Mouse (Mus musculus): Measurements from ENCODE around the gene Cpt2.

Cpt2 gene

DNA sequence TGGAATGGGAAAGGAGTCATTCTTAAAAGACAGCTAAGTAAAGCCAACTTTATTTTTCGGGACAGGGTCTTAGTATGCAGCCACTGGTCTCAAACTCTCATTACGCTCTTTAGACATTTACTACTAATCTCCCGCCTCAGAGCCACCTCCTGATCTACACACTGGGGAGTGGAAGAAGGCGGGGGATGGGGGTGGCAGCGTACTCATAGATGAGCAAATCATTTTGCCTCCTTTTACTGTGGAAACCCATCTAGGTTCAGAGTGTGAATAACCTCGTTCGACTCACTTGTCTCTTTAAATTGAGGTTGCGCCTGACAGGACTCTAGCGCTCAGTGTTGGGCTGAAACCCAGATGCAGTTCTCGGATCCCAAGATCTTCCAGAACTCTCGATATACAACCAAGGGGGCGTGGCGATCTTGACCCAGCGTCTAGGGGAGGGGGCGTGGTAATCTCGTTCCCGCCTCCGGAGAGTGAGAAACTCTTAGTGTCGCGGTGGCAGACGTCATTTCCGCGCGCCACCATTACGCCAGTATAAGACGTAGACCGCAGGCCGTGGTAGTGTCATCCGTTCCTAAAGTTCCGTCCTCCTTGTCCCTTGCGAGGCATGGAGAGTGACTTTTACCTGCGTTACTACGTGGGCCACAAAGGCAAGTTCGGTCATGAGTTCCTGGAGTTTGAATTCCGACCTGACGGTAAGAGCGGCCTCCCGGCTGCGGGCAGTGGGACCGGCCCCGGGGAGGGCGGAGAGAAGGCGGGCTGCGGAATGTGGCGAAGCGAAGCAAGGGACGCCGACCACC lies 44.0 kb downstream of the Cpt2 start, which contains the start of gene Magoh:
TSS of gene Magoh (plus strand) at position 502 of the 797 bp plus-strand sequence.
- ChIA-PET CTCF (no interaction called here), POLR2A (interaction anchor here in 2 of 4 experiments (0.6 to 3.3 kb wide), 8 partner anchors 7 to 192 kb away, joined by 3 to 33 read pairs (median 3); partner anchors contain the start of gene 0610037L13Rik (in 2 of the 2))

DNA sequence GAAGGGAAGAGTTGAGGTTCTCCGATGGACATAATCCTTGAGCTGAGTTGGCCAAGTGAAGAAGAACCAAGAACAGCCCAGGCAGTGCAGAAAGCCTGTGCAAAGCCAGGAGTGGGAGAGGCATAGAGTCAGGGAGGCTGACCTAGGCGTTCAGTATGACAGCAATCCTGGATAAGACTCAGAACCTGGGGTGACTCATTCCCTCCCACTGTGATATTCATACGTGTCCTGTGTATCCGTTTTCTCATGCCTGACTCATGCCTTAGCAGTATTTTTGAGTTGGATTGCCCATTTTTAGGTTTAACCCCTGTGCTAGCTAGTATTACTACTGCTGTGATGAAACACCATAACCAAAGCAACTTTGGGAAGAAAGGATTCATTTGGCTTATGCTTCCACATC lies 58.5 kb downstream of the Cpt2 start:
- POLR2A ChIA-PET = no interaction called here
- CTCF ChIA-PET = no interaction called here

DNA sequence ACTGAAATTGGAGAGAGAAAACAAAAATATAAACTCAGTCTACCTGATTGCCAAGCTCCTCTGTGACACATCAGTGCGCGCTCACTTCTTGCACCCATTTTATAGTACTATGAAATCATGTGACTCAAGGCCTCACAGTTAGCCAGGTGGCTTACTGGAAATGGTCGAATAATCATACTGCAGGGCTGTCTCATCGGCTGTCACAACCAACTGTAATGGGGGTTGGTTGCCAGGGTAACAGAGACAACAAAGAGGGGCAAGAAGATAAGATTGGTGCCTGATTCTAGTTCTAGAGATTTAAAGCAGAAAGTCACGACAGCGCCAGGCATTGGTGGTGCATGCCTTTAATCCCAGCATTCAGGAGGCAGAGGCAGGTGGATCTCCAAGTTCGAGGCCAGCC lies 64.4 kb downstream of the Cpt2 start:
- ChIA-PET POLR2A (no interaction called here), CTCF (no interaction called here)

DNA sequence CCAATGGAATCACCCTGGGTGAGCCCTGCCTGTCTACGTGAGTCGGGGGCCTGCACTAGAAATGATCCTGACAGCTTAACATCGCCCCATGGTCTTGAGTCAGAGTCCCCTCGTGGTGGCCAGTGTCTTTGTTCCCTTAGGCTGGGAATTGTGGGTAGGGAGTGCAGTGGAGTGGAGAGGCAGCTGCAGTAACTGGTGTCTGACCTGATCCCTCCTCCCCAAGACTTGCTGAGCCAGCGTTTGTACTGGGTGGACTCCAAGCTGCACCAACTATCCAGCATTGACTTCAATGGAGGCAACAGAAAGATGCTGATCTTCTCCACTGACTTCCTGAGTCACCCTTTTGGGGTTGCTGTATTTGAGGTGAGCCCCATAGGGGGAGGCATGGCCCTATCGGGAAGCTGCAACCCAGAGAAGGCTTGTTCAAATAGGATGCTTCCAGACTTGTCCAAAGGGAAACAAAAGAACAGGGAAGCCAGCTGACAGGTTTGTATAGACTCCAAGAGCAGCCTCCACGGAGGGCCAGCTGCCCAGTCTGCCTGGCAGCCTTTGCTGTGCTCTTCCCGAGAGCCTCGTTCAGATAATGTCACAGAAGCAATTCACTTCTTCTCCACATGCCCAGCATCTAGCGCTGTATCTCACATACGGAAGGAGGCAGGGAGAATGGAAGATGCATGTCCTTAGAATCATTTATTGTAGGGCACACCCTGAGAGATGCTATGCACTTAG lies 66.3 kb downstream of the Cpt2 start:
- POLR2A ChIA-PET = interaction anchor here in 2 of 4 experiments (0.9 to 1.6 kb wide), 4 partner anchors 10 to 33 kb away, joined by 3 to 6 read pairs (median 3); partner anchors contain the start of gene 0610037L13Rik (in 1 of the 2)
- CTCF ChIA-PET = interaction anchor here in 1 of 4 experiments (1.8 kb wide), 1 partner anchor 119 kb away, joined by 7 read pairs; no protein-coding TSS in a partner anchor

Measured in embryonic stem cell, embryonic (primary cell).